Mouse (Mus musculus): ENCODE measurements at regions not wholly inside any gene's neighbourhood (a gene's known extent, or its start where the extent isn't known, plus 50 kb on each side); places are given as distances from the start of the nearest gene placed in this dataset.

DNA sequence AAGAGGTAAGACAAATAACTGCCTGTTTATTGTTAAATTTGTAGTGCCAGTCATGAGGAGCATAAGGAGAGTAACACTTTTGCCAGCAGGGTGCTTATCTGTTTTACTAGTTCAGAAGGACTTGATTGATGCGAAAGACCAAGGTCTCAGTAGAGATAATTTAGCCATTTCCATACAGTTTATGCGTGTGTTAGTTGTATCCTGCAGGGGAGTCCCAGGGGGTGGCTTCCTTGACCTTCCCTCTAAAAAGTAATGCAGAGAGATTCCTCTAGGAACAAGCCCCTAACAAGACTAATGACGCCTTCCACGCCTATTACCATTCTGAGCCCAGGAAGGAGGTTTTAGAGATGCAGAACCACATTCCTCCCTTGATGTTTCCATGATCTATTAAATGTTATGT is 192.6 kb upstream of the Gm49339 start:
- peak; percentile 26 for DNase-seq (ENCODE audit: low read depth, low spot score)

DNA sequence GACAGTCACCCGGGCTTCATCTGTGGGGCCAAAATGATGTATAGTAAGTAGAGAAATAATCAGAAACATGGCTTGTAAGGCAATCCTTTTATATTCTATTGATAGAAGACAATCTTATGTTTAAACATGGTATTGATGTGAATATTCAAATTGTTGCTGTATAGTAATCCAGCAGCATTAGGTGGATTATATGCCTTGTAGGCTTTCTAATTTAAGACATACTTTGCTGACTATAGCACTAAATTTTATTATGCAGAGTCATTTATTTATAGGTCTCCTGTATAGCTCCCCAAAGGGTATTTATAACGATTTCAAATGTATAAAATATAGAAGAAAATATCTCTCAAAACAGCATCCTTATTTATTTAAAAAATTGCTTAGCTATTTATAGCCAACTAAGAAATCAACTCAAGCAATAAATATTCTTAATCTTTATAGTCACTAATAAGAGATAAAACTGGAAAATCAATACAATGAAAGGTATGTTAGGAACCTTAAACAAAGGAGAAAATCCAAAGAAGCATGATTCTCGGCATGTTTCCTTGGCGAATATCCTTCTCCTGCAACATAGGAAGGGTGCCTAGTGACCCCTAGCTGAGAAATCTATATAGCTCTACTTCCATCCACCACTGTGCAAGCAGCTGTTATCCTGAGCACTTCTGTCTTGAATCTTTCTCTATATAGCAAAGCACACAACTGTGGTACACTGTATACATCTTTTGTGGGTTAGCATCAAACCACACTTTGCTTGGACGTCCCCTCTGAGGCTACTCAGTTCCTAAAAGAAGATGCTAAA is 188.8 kb upstream of the Gm49339 start:
- DNase-seq (ENCODE audit: low read depth, low spot score), result no peak

DNA sequence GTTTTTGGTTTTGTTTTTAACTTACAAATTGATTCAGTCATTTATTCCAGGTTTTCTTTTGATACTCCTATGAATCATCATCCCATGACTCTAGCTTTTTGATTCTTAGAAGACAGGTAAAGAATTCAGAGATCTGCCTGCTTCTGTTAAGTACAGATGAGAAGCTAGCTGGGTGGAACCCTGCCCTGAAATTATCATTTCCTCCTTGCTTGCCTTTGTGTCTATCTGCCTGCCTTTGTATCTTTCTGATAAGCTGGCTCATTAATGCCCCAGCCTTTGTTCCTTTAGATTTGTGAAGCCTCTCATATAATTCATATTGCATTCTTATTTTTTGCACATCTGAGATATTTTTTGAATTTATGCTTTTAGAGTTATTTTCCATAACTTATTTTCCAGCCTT is 167.6 kb upstream of the Gm49339 start:
- no peak for DNase-seq (ENCODE audit: low read depth, low spot score)

DNA sequence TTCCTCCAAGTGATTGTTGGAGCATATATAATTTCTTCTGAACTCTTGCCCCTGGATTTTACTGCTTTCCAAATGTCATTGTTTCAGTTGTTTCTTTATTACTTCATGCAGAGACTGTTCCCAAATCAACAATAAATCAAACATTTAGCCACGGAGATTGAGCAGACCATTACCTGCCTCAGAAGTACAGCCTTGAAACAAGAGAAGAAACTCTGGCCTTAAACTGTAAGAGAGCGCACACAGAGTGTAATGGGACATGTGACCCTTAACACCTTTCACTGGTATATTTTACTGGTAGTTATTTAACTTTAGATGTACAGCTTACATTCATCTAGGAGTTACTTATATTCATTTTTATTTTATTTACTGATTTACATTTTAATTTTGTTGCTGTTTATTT is 160.2 kb upstream of the Gm49339 start:
- DNase-seq (ENCODE audit: low read depth, low spot score), result no peak

DNA sequence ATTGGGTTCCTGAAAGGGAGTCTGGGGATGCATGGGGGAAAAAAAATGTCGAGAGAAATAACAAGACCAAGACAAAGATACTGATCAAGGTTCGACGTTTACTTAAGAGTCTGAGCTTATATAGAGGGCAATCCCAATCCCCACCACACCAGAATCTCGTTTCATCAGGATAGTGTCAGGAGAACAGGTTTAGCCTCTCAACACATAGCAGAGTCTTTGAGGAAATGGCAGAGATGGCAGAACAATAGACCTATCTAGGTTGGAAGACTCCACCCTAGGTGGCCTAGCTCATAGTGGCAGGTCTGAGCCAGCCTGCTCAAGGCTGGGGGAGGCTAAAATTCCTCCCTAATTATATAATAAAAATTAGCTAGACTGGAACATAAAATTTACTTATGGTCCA is 151.6 kb upstream of the Gm49339 start:
- DNase-seq (ENCODE audit: low read depth, low spot score), result peak; percentile 27

DNA sequence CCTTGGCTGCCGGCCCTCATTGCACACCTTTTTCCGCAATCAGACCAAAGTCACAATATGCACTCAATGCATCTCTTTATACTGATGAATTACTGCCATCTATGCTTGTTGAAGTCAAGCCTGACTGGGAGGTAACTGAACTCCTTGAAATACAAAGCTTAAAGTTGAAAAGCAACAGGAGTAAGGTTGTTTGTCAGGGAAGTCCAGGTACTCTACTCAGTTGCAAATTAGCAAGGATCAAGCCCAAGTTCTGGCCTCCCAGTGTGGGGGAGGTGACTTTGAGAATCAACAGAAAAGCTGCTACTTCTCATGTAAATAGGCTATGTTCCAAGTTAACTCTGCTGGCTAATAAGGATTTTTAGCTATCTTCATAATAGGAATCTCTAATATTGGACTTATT is 151.0 kb upstream of the Gm49339 start:
- DNase-seq (ENCODE audit: low read depth, low spot score), result peak; percentile 69
